Mouse (Mus musculus): ENCODE results near the gene Zdhhc9.

Zdhhc9 gene

GRCm38 (mm10) chrX:48126903-48127476 is 81.7 kb downstream of the Zdhhc9 start:
- DNase-seq (ENCODE audit: low spot score) = no peak

DNA sequence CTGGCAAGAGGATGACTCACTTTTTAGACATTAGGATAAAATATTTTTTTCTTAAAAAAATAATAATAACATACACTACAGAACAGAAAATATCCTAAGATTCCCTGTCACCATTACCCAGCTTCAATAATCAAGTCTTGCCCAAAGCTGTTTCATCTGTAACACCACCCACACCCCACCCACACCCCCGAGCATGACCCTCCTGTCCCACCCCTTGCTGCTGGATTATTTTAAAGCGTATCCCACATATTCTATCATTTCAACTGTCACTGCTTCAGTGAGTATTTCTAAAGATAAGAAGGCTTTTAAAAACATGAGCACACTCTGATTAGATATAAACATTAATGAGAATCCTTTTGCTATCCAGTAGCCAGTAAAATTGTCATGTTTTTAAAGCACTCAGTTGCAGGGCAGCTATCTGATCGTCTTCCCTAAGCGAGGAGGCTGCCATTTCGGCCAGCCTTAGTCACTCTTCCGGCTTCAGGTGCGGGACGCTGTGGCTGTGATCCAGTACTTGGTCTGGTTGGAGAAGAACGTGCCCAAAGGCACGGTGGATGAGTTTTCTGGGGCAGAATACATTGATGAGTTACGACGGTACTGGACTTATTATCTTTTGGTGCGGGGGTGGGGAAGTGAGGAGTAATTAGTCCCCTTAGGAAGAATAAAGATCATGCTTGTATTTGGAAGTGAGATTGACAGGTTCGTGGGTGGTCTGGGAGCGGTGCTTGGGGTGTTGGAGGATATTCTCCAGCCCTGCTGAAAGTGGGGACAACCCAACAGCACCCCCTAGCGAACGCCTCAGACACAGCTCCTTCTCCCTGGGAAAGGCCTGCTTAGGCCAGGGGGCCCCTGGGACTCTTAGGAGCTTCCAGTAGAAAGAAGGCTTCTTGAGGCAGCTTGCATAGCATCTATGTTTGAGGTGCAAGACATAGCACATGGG is 84.3 kb downstream of the Zdhhc9 start:
- DNase-seq (ENCODE audit: low spot score) = peak; percentile 40

Measured in c-Kit-positive CD71-positive TER-119-positive erythroid progenitor cells, embryonic 14.5 days (primary cell).